Mouse (Mus musculus) cerebellum, adult 11-12 months (tissue): ENCODE measurements around the gene Scarf1.

Experiments used
- DNase-seq: peaks from one replicate; pipeline ENCODE4 v3.0.0; 2022

Gene Scarf1

GRCm38 (mm10) chr11:75566276-75567196, 53.2 kb downstream of the Scarf1 start:
- peak; percentile 75 for DNase-seq

GRCm38 (mm10) chr11:75567346-75568114, 54.2 kb downstream of the Scarf1 start:
- peak; percentile 83 for DNase-seq

GRCm38 (mm10) chr11:75568115-75568511, 54.8 kb downstream of the Scarf1 start:
- DNase-seq = peak; percentile 55

GRCm38 (mm10) chr11:75568962-75569361, 55.6 kb downstream of the Scarf1 start:
- DNase-seq = peak; percentile 66

GRCm38 (mm10) chr11:75570375-75571125, 57.2 kb downstream of the Scarf1 start:
- DNase-seq = peak; percentile 94

GRCm38 (mm10) chr11:75571126-75571990, 58.0 kb downstream of the Scarf1 start:
- DNase-seq = peak; percentile 70

- peak; percentile 70 for DNase-seq
Measured at GRCm38 (mm10) chr11:75572301-75572791, 59.0 kb downstream of the Scarf1 start.

GRCm38 (mm10) chr11:75572854-75573650, 59.7 kb downstream of the Scarf1 start:
- DNase-seq = peak; percentile 93

GRCm38 (mm10) chr11:75574378-75575123, 61.2 kb downstream of the Scarf1 start:
- DNase-seq = peak; percentile 62

GRCm38 (mm10) chr11:75575560-75576123, 62.3 kb downstream of the Scarf1 start:
- peak; percentile 48 for DNase-seq
